Mouse (Mus musculus): Measurements from ENCODE around the gene Cnn2.
A peak's percentile ranks its signal among the peaks of the same experiment; 100 is the strongest.

Gene Cnn2

DNA sequence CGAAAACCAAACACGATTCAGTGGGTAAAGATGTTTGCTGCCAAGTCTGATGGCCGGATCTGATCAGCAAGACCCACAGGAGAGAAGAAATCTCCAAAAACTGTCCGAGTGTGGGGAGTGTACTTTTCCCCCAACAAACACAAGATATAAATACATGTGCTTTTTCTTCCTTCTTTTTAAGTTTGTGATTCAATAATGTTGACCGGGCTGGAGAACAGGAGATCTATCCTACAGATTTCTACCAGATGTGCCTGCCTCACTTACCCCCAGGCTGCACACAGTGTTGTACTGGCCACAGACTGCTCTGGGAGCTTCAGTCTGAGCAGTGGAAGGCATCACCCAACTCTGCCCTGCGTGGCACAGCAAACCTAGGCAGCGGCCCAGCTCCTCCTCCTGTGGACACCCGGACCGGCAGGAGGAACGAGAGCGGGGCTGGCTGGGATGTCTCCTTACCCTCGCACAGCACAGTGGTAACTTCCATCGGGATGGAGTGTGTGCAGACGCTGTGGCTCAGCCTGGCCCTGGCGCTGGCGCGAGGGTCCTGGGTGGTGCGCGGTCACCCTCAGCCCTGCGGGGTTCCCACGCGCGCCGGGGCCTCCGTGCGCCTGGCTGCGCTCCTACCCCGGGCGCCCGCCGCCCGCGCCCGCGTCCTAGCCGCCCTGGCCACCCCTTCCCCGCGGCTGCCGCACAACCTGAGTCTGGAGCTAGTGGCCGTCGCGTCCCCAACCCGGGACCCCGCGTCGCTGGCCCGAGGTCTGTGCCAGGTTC lies 17.8 kb upstream of the Cnn2 start, which contains the start of gene Grin3b:
TSS of gene Grin3b (plus strand) at position 301 of the 768 bp plus-strand sequence.
- no peak for DNase-seq

DNA sequence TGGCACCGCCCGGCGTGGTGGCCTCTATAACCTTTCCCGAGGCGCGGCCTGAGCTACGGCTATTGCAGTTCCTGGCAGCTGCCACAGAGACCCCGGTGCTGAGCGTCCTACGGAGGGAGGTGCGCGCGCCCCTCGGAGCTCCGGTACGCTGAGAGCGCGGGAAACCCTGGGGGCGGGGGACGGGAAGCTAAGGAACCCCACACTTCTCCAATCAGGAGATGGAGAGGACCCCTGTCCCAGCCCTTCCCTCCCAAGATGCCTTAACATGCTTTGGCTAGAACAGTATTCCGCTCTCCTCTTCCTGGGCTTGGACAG lies 17.2 kb upstream of the Cnn2 start:
- no peak for DNase-seq

DNA sequence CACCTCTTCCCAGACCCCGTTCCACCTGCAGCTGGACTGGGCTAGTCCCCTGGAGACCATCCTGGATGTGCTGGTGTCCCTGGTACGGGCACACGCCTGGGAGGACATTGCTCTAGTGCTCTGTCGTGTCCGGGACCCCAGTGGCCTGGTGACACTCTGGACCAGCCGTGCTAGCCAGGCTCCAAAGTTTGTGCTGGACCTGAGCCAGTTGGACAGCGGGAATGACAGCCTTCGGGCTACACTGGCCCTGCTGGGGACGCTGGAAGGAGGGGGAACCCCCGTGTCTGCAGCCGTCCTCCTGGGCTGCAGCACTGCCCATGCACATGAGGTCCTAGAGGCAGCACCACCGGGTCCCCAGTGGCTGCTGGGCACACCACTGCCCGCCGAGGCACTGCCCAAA lies 15.6 kb upstream of the Cnn2 start:
- DNase-seq = no peak

DNA sequence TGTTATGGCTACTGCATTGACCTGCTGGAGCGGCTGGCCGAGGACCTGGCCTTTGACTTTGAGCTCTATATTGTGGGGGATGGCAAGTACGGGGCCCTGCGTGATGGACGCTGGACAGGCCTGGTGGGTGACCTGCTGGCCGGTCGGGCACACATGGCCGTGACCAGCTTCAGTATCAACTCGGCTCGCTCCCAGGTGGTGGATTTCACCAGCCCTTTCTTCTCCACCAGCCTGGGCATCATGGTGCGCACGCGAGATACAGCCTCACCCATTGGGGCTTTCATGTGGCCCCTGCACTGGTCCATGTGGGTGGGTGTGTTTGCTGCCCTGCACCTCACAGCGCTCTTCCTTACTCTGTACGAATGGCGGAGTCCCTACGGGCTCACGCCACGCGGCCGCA lies 14.3 kb upstream of the Cnn2 start:
- no peak for DNase-seq

DNA sequence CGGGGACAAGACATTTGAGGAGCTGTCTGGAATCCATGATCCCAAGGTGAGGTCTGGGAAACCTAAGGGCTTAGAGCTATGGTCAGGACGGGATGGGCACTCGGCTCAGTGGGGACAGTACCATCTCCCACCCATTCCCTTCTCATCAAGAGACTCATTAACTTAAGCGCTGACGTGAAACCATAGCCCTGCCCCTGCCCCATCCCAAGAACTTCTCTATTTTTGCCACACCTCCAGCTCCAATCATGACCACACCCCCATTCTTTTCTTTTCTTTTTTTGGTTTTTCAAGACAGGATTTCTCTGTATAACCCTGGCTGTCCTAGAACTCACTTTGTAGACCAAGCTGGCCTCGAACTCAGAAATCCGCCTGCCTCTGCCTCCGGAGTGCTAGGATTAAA lies 13.7 kb upstream of the Cnn2 start:
- DNase-seq = no peak

DNA sequence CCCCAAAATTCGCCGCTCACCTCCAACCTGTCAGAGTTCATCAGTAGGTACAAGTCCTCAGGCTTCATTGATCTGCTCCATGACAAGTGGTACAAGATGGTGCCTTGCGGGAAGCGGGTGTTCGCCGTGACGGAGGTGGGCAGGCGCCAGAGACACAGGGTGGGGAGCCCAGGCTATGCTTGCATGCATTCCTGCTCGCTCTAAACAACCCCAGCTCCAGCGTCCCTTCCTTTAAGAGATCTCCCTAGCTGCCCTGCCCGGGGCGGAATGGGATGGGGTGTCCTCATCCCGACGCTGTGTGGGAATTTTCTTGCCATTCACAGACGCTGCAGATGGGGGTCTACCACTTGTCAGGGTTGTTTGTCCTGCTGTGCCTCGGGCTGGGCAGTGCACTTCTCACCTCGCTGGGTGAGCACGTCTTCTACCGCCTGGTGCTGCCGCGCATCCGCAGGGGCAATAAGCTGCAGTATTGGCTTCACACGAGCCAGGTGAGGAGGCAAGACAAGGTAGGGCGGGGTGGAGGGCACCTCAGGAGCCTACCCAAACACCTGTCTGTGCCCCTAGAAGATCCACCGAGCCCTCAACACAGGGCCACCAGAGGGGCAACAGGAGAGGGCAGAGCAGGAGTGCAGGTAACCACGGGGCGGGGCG lies 12.2 kb upstream of the Cnn2 start:
- no peak for DNase-seq

DNA sequence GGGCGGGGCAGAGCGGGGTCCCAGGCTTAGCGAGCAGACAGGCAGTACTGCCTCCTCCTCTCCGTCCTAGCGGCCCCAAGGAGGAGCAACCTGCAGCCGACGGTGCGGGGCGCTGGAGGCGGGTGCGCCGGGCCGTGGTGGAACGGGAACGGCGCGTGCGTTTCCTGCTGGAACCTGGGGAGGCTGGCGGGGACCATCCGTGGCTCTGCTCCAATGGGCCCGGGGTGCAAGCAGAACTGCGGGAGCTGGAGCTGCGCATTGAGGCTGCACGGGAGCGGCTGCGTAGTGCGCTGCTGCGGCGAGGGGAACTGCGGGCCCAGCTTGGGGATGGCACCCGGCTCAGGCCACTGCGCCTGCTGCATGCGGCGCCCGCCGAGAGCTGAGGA lies 11.7 kb upstream of the Cnn2 start:
- DNase-seq = no peak

DNA sequence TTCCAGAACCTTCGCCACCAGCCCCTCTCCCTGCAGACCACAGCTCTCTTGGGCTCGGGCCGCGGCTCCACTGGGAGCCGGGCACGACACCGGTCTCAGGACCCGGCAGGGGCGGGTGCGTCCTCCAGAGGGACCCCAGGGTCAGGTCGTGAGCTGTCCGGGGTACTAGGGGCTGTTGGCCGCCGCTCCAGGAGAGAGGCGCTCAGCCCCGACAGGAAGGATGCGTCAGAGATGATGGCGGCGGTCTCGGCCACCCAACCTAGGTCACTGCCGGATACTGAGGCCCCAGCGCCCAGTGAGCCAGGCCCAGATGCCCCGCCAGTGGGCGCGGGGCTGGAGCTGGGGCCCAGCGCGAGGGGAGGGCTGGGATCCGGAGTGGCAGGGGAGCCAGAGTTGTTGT lies 11.1 kb upstream of the Cnn2 start:
- no peak for DNase-seq

DNA sequence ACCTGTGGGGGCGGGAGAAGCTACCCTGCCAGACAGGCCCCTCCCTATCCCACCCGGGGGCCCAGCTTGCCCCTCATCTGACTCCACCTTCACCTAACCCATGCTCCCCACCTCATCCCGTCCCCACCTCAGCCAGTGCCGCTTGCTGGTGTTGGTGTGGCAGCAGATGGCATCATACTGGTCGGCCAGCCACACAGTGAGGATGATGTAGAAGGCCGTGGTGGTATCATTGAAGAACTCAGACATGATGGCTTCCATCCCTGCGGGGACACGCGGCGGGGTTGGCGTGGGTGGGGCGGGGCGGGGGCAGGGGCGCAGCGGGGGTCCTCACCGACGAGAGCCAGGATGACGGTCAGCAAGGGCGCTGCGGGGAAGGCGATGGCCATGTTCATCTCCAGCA lies 10.3 kb upstream of the Cnn2 start:
- DNase-seq = no peak

DNA sequence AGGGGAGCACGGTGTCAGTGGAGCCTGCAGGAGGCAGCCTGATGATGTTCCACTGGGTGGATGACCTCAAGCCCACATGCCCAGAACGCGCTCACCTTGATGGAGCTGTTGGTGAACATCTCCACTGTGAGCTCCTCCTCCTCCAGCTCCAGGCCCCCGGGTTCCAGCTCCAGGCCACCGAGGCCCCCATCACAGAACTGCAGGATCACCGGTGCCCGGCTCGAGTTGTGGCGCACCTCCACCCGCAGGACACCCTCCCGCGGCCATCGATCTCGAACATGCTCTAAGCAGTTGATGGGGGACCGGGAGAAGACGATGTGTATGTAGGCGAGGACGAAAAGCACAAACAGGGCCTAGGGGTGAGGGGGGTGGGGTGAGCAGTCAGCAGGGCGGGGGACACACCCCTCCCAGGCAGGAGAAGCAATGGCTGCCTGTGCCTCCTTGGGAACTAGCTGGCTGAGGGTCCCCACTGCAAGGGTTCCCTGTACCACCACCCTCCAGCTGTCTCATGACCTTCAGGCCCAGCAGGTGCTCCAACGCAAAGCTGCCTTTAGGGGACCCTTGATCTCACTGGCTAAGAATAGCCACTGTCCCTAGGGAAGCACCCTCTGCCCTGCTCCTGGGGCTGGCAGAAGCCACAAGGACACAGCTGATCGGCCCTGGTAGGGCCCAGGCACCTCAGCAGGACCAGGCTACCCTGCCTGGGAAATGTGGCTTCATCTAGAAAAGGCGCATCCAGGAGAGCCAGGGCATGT lies 8.8 kb upstream of the Cnn2 start:
- DNase-seq = no peak

DNA sequence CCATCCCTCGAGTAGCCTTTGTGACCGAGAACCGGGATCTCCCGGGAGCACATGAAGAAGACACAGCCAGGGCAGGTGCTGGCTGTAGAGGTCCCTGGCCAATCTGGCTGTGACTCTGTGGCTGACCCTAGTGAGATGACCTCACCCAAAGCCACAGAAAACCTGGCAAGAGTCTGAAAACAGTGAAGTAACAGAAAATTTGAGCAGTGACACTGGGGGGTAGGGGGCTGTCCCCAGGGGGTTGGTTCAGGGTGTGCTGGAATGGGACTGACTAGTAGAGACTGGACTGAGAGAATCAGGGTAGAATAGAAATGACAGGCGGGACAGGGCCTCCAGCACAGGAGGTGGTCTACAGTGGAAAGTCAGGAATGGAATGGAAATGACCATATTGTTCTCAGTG lies 5.2 kb upstream of the Cnn2 start:
- no peak for DNase-seq

DNA sequence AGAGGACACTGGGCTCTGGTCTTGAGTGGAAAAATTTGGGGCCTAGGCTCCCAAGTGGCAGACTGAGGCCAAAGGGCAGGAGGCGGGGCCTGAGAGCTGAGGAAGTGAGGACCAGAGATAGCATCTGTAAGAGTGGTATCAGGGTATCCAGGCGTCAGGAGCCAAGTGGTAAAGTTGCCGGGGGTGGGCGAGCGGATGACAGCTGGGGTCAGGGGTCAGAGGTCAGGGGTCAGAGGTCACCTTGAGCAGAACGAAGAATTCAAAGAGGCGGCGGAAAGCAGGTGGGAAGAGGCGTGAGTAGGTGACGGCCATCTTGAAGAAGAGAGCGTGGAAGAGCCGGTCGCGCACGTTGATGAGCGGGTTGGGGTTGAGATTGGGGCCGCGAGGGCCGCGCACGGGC lies 4.7 kb upstream of the Cnn2 start:
- peak; percentile 79 for DNase-seq

DNA sequence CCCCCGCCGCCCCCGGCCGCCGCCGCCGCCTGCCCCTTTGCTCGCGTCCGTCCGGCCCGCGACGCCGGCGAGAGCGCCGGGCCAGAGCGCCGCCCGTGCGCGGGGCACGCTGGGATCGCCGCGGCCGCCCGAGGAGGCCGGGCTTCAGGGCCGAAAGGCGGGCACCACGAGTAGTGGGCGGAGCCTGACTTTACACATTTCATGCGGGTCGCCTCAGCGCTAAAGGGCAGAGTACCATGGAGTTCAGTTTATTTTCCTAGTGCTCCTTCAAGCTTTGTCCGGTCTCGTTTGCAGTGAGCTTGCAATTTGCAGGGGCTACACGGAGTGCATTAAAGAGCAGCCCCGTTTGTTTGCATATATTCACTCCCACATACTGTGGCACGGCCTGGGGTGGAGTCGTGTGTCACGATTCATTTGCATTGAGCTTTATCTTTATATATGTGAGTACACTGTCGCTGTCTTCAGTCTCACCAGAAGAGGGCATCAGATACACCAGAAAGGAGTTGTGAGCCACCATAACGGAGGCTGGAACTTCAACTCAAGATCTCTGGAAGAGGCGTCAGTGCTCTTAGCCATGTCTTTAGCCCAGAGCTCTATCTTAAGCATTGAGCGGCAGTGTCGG lies 4.1 kb upstream of the Cnn2 start, which contains the start of gene Tmem259:
TSS of gene Tmem259 (minus strand) at position 136 of the 622 bp plus-strand sequence.
- peak; percentile 83 for DNase-seq

DNA sequence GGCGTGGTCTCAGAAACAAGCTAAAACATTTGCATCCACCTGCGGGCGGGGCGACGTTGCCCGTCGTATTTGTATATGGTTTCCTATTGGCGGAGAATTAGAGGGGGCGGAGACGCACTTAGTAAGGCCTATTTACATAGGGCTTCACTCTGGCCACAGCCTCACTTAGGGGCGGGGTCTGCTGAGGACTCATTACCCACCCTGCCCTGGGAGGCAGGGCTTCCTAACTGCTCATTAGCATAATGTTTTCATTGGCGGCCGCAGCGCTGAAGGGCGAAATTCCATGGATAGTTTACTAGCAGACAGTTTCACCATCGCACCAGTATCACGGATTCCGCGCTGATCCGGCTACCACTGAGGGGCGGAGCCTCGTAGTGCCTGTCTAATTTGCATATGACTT lies 3.5 kb upstream of the Cnn2 start:
- peak; percentile 97 for DNase-seq

DNA sequence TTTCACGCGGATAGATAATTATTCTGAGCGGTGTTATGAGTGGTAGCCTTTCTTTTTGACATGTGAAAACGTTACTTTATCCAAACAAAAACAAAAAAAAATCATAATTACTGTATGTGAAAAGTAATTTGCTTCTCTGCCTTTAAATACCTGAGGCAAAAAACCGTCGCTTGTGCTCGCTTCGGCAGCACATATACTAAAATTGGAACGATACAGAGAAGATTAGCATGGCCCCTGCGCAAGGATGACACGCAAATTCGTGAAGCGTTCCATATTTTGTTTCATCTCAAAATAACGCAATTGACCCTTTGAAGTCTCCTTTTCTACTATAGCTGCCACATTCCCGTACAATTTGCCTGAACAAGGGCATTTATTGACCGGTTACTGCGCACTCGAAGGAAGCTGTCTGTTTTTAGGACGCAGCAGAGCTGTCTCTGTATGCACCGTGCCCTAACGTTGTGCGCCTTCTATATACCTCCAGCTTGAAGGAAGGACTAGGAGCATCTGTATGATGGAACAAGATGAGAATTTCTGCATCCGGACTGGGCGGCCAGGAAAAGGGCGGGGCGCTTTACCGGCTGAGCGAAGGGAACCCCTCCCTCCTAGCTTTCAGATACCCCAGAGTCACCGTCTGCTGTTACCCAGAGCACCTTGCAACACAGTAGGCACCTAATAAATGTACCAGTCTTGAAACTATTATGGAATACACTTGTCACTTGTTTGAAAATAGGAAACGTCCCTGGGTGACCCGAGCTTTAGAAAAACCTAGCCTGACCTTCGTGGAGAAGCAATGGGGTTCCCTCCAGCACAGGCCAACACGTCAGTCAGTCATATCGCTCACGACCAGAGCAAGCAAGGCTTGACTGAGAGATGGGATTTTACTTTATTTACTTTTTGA lies 2.8 kb upstream of the Cnn2 start:
- peak; percentile 76 for DNase-seq

DNA sequence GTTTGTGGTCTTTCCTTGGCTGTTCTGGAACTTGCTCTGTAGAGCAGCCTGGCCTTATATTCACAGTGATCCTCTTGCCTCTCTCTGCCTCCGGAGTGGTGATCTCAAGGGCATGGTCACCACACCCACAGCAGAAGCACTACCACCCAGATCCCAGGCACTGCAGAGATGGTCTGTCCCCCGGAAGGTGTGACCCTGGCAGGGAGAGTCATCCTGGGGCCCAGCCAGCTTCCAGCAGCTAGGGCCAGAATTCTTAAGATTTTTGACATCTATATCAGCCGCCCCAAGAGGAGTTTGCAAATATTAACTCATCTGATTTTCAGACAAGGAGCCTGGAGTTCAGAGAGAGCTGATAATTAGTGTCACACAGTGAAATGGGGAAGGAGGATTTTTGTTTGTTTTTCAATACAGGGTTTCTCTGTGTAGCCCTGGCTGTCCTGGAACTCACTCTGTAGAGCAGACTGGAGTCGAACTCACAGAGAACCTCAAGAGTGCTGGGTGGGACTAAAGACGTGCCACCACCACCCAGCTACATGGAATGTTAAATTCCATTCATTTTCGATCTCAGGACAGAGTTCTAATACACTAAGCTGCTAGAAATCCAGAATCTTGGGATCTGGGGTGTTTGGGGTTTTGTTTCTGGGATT lies 2.0 kb upstream of the Cnn2 start:
- peak; percentile 54 for DNase-seq

DNA sequence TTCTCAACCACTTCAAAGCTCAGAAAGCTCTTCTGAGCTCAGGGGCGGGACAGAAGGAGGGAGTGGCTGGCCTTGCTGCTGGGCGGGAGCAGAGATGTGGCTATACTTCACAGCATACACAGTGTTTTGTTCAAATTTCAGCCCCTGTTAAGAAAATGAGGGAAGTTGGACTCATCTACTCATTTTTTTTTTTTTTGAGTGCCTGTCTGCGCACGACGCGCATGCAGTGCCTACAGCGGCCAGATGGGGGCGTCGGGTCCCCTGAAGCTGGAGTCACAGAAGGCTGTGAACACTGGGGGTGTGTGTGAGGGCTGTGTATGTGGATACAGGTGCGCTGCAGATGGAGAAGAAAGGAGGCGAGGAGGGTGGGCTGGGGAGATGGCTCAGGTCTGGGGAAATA lies 1.4 kb upstream of the Cnn2 start:
- peak; percentile 86 for DNase-seq

DNA sequence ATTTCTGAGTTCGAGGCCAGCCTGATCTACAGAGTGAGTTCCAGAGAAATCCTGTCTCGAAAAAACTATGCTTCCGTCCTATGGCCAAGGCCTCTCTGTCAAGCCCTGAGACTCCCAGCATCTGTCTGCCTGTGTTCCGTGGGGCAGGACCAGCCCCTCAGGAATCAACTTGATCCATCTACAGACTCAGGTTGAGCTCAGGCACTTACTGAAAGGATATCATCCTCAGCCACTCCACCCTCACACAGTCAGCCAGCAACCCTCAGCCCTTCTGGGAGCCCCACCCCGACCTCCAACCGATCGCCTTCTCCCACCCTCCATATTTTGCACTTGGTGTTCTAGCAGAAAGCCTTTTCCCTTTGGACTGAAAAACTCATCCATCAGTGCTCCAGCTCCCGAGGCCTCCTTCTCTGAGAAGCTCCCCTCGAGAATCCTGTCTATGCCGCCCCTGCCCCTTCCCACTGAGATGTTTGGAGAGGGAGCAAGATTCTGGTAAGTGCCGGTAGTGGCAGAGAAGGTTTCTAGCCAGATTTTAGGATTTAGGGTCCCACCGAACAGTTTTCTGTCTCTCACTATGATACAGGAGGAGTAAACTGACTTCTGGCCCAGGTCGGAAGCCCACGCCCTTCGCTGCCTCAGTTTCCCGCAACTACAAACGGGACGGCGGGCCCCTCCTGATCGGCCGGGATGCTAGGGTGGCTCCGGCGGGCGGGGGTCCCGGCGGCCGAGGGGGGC lies 446 bp upstream of the Cnn2 start:
- no peak for DNase-seq

DNA sequence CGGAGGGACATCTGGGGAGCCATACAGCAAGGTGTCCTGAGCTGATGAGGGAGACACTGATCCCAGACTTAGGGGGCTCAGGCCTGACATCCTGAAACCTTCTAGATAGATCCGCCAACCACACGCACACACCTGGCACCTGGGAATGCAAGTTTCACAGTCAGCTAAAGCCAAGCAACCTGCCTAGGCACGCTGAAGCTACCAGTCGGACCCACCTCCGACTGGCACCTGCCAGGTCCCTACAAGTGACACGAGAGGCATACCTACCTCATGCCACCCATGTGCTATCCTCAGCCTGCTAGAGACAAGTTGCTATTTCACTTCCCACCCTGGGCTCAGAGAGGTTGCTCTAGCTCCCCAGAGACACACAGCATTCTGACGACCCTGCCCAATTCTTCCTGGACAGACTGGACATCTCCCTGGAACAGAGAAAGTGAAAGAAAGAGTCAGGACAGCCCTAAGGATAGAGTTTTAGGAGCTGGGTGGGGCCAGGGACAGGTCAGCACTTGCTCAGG lies 945 bp downstream of the Cnn2 start:
- DNase-seq = peak; percentile 13

DNA sequence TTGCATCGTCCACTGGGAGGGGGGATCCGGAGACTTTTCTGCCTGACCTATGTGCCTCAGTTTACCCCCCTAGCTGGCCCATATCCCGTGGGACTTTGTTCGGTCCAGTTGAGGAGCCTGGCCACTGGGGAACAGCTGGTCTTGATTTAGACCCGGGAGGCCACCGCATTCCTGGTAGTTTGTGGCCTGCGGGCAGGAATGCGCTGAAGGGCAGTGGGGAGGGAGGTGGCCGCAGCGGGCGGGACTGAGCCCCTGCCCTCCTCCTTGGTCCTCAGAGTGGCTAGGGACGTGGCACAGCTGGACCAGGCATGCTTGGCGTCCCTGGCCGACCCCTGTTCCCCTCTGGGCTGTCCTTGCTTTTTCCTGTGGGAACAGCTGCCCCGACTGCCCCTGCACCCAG lies 1.5 kb downstream of the Cnn2 start:
- DNase-seq = peak; percentile 18

DNA sequence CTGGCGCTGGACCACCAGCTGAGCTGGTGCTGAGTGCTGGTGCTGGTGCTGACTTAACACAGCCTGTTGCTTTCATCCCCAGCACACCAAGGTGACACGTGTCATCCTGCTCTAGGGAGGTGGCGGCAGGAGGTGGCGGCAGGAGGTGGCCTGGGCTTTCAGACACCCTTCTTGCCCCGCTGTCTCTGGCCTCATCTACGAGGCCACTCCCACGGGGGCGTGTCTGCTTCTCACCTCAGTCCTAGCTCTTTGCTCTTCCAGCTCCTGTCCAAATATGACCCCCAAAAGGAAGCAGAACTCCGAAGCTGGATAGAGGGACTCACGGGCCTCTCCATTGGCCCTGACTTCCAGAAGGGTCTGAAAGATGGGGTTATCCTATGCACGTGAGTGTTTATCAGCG lies 2.7 kb downstream of the Cnn2 start:
- peak; percentile 13 for DNase-seq
